Mouse (Mus musculus) CD8-positive naive resting alpha-beta T cell, adult 57 days (primary cell): ENCODE results near the gene Gm960. TPM values are rescaled to one million over a fixed set of nuclear protein-coding genes. Genes with fewer than 3 reads are reported as not detected.

Experiments
- total RNA-seq: library from RNA; stranded (reverse); gene quantifications from one replicate; pipeline ENCODE4 v1.2.4, GENCODE M21; 2023

Gm960 gene
- total RNA-seq: not detected

GRCm38 (mm10) chr19:4698205-4698677, at the start of gene Gm960:
Gene Gm960 (minus strand): TSS chr19:4698668.

GRCm38 (mm10) chr19:4711098-4711600, 12.7 kb upstream of the Gm960 start, which contains the start of gene Sptbn2:
Gene Sptbn2 (plus strand): TSS chr19:4711167.

GRCm38 (mm10) chr19:4625179-4625828, 73.2 kb downstream of the Gm960 start, which contains the start of gene Rce1:
Gene Rce1 (minus strand): TSS chr19:4625641.

GRCm38 (mm10) chr19:4615151-4616093, 83.0 kb downstream of the Gm960 start, which contains the start of gene Lrfn4:
Gene Lrfn4 (minus strand): TSS chr19:4615667.

Other genes starting within 250 kb of the Gm960 start
- not detected for gene Syt12, start 221.2 kb downstream of the Gm960 start, total RNA-seq
- not detected for gene 2010003K11Rik, start 200.1 kb downstream of the Gm960 start, total RNA-seq
- gene Pcx, start 188.2 kb downstream of the Gm960 start, total RNA-seq: 2.2 TPM
- 0.40 TPM for gene Lrfn4, start 83.0 kb downstream of the Gm960 start, total RNA-seq
- gene Rce1, start 73.0 kb downstream of the Gm960 start, total RNA-seq: 47.9 TPM
- gene Sptbn2, start 12.5 kb upstream of the Gm960 start, total RNA-seq: not detected
- 22.8 TPM for gene Rbm4b, start 57.8 kb upstream of the Gm960 start, total RNA-seq
- gene Rbm4, start 95.2 kb upstream of the Gm960 start, total RNA-seq: 80.8 TPM
- gene Gm21992, start 112.9 kb upstream of the Gm960 start, total RNA-seq: 35.5 TPM
- 76.2 TPM for gene Rbm14, start 113.0 kb upstream of the Gm960 start, total RNA-seq
- 45.2 TPM for gene Ccs, start 140.7 kb upstream of the Gm960 start, total RNA-seq
- gene Ccdc87, start 140.7 kb upstream of the Gm960 start, total RNA-seq: not detected
- 3.5 TPM for gene Ctsf, start 156.5 kb upstream of the Gm960 start, total RNA-seq
- gene Actn3, start 179.2 kb upstream of the Gm960 start, total RNA-seq: 0.21 TPM
- 5.0 TPM for gene Zdhhc24, start 180.0 kb upstream of the Gm960 start, total RNA-seq
- 2.1 TPM for gene Bbs1, start 208.0 kb upstream of the Gm960 start, total RNA-seq
- 66.5 TPM for gene Dpp3, start 229.6 kb upstream of the Gm960 start, total RNA-seq
- 1.2 TPM for gene Peli3, start 244.5 kb upstream of the Gm960 start, total RNA-seq